Mouse (Mus musculus): Measurements from ENCODE around the gene Lrrc75a. TPM values are rescaled to one million over a fixed set of nuclear protein-coding genes. Genes with fewer than 3 reads are reported as not detected.

Lrrc75a gene
- polyA plus RNA-seq (2014; fragmentation: Nextera tagmentation; extraction: Ambion mirVana) = 12.5 and 12.6 TPM in 2 replicates

GRCm38 (mm10) chr11:62647661-62648590, at the start of gene Lrrc75a:
Lrrc75a (minus strand) TSS chr11:62648523.
- Histone ChIP-seq H3K9me3 (ENCODE audit: control insufficient read depth, low read length) (no peaks in the 10 kb centered on the region), H3K9ac (ENCODE audit: low read length) (peak within 1 kb of the TSS; percentile 86), H3K27ac (ENCODE audit: low read depth, low read length) (peak within 1 kb of the TSS; percentile 44), H3K27me3 (ENCODE audit: control insufficient read depth, insufficient read depth, low read length) (no peaks in the 10 kb centered on the region), H3K4me1 (ENCODE audit: control insufficient read depth, insufficient read depth, low read length) (peaks cover 31% of the 10 kb centered on the region), H3K4me2 (peak within 1 kb of the TSS; percentile 99), H3K4me3 (ENCODE audit: low read depth, low read length) (peak within 1 kb of the TSS; percentile 71), H3K36me3 (ENCODE audit: control insufficient read depth, insufficient read depth, low read length) (no peaks in the 10 kb centered on the region)
- WGBS = under 1% methylated on average over 74 of the region's 86 CpGs
- peak; percentile 94 for DNase-seq (ENCODE audit: low spot score, missing footprints)
- peak; percentile 81 for ATAC-seq (ENCODE audit: low FRiP score)

- WGBS = 93% methylated on average over 8 of the region's 8 CpGs
- H3K4me2 ChIP-seq = no peak overlapping the region
- no peak for ATAC-seq (ENCODE audit: low FRiP score)
These were observed 46.8 kb upstream of the Lrrc75a start for GRCm38 (mm10) chr11:62695126-62695525.

GRCm38 (mm10) chr11:62693299-62694184, 45.2 kb upstream of the Lrrc75a start:
- Histone ChIP-seq H3K27me3 (ENCODE audit: control insufficient read depth, insufficient read depth, low read length) (no peaks in the 10 kb centered on the region), H3K36me3 (ENCODE audit: control insufficient read depth, insufficient read depth, low read length) (no peaks in the 10 kb centered on the region), H3K9me3 (ENCODE audit: control insufficient read depth, low read length) (no peaks in the 10 kb centered on the region), H3K4me3 (ENCODE audit: low read depth, low read length) (no peak overlapping the region), H3K9ac (ENCODE audit: low read length) (no peak overlapping the region), H3K4me1 (ENCODE audit: control insufficient read depth, insufficient read depth, low read length) (no peaks in the 10 kb centered on the region; the same call in 1 of the 2 replicates), H3K27ac (ENCODE audit: low read depth, low read length) (no peak overlapping the region), H3K4me2 (no peak overlapping the region)
- DNase-seq (ENCODE audit: low spot score, missing footprints) (peak; percentile 96), ATAC-seq (ENCODE audit: low FRiP score) (peak; percentile 76; the same call in 1 of the 2 replicates)
- 30% methylated on average over 9 of the region's 11 CpGs for WGBS

More at GRCm38 (mm10) chr11:62695126-62695525, 46.8 kb upstream of the Lrrc75a start:
- H3K36me3 ChIP-seq (ENCODE audit: control insufficient read depth, insufficient read depth, low read length) = no peaks in the 10 kb centered on the region
- no peak overlapping the region for H3K4me3 ChIP-seq (ENCODE audit: low read depth, low read length)
- no peaks in the 10 kb centered on the region for H3K27me3 ChIP-seq (ENCODE audit: control insufficient read depth, insufficient read depth, low read length)
- no peak for DNase-seq (ENCODE audit: low spot score, missing footprints)
- no peaks in the 10 kb centered on the region; the same call in 1 of the 2 replicates for H3K4me1 ChIP-seq (ENCODE audit: control insufficient read depth, insufficient read depth, low read length)
- no peak overlapping the region for H3K9ac ChIP-seq (ENCODE audit: low read length)
- no peak overlapping the region for H3K27ac ChIP-seq (ENCODE audit: low read depth, low read length)
- H3K9me3 ChIP-seq (ENCODE audit: control insufficient read depth, low read length) = no peaks in the 10 kb centered on the region

DNA sequence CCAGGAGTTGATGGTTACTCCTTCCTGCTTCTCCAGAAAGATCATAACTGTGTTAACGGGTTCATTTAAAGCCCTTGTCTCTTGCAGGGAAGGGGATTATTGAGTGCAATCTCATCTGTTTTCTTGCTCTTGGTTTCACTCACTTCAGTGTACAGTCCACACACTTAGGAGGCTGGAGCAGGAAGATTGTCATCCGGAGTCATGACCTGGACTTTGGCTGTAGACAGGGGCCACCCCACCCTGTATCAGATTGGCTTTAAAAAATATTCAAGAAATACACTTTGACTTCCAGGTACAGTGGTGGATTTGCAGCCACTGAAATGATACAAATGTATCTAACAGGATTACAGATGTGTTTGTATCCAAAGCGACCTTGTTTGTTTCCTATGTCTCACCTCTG, 43.3 kb upstream of the Lrrc75a start:
- Histone ChIP-seq H3K9me3 (ENCODE audit: control insufficient read depth, low read length) (no peaks in the 10 kb centered on the region), H3K27me3 (ENCODE audit: control insufficient read depth, insufficient read depth, low read length) (no peaks in the 10 kb centered on the region), H3K4me1 (ENCODE audit: control insufficient read depth, insufficient read depth, low read length) (no peaks in the 10 kb centered on the region; the same call in 1 of the 2 replicates), H3K27ac (ENCODE audit: low read depth, low read length) (no peak overlapping the region), H3K4me3 (ENCODE audit: low read depth, low read length) (no peak overlapping the region), H3K36me3 (ENCODE audit: control insufficient read depth, insufficient read depth, low read length) (no peaks in the 10 kb centered on the region), H3K4me2 (no peak overlapping the region), H3K9ac (ENCODE audit: low read length) (no peak overlapping the region)
- DNase-seq (ENCODE audit: low spot score, missing footprints) = no peak
- no peak for ATAC-seq (ENCODE audit: low FRiP score)
- WGBS = 92% methylated on average over 3 of the region's 3 CpGs

DNA sequence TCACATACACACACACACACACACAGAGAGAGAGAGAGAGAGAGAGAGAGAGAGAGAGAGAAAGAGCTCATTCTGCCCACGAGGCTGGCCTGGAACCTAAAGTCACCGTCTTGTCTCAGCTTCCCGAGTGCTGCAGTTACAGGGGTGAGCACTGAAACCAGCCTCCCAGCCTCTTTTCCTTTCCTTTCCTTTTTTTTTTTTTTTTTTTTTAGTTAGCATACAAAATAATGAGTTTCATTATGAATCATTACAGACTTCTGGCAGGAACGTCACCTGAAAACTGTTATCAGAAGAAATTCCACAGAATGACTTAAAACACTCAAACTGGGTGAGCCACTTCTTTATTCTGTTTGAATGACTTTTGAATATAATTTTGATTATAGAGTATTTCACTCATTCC, 31.6 kb upstream of the Lrrc75a start:
- H3K9me3 ChIP-seq (ENCODE audit: control insufficient read depth, low read length) = no peaks in the 10 kb centered on the region
- no peak overlapping the region for H3K9ac ChIP-seq (ENCODE audit: low read length)
- ATAC-seq (ENCODE audit: low FRiP score) = no peak
- H3K4me2 ChIP-seq = no peak overlapping the region
- no peaks in the 10 kb centered on the region for H3K36me3 ChIP-seq (ENCODE audit: control insufficient read depth, insufficient read depth, low read length)
- no peak for DNase-seq (ENCODE audit: low spot score, missing footprints)
- no peak overlapping the region for H3K4me3 ChIP-seq (ENCODE audit: low read depth, low read length)
- no peaks in the 10 kb centered on the region for H3K4me1 ChIP-seq (ENCODE audit: control insufficient read depth, insufficient read depth, low read length)
- H3K27ac ChIP-seq (ENCODE audit: low read depth, low read length) = no peak overlapping the region
- no peaks in the 10 kb centered on the region for H3K27me3 ChIP-seq (ENCODE audit: control insufficient read depth, insufficient read depth, low read length)
- WGBS = 88% methylated on average over 4 of the region's 4 CpGs

DNA sequence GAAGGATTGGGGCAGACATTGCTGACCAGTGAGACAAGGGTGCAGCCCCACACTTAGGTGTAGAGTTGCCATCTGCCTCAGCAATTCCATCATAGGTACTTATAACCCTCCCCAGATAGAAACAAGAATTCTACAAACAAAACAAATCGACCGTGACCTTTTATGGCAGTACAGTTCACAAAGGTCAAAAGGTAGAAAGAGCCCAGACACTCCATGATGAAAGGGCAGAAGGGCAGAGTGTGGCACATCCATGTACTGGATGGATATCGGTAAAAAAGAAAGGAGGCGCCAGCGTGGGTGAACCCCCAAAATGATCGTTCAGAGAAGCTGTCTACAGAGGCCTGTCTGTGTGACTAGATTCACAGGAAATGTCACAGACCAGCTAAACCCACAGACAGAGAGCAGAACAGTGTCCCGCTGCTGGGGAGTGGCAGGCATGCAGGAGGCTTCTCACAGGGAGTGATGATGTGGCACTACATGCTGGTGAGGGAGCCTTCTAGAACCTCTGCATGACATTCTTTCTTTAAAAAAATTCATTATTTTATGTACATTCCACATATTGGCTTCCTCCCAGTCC, 30.5 kb upstream of the Lrrc75a start:
- H3K27ac ChIP-seq (ENCODE audit: low read depth, low read length) = no peak overlapping the region
- ATAC-seq (ENCODE audit: low FRiP score) (no peak), DNase-seq (ENCODE audit: low spot score, missing footprints) (no peak)
- no peak overlapping the region for H3K9ac ChIP-seq (ENCODE audit: low read length)
- H3K9me3 ChIP-seq (ENCODE audit: control insufficient read depth, low read length) = no peaks in the 10 kb centered on the region
- H3K27me3 ChIP-seq (ENCODE audit: control insufficient read depth, insufficient read depth, low read length) = no peaks in the 10 kb centered on the region
- no peaks in the 10 kb centered on the region for H3K4me1 ChIP-seq (ENCODE audit: control insufficient read depth, insufficient read depth, low read length)
- no peak overlapping the region for H3K4me2 ChIP-seq
- WGBS = 87% methylated on average over 7 of the region's 7 CpGs
- H3K36me3 ChIP-seq (ENCODE audit: control insufficient read depth, insufficient read depth, low read length) = no peaks in the 10 kb centered on the region
- H3K4me3 ChIP-seq (ENCODE audit: low read depth, low read length) = no peak overlapping the region

- Histone ChIP-seq H3K4me1 (ENCODE audit: control insufficient read depth, insufficient read depth, low read length) (no peaks in the 10 kb centered on the region; the same call in 1 of the 2 replicates), H3K27me3 (ENCODE audit: control insufficient read depth, insufficient read depth, low read length) (no peaks in the 10 kb centered on the region), H3K27ac (ENCODE audit: low read depth, low read length) (no peak overlapping the region), H3K4me3 (ENCODE audit: low read depth, low read length) (no peak overlapping the region), H3K36me3 (ENCODE audit: control insufficient read depth, insufficient read depth, low read length) (no peaks in the 10 kb centered on the region), H3K4me2 (no peak overlapping the region), H3K9ac (ENCODE audit: low read length) (no peak overlapping the region), H3K9me3 (ENCODE audit: control insufficient read depth, low read length) (no peaks in the 10 kb centered on the region)
- 90% methylated on average over 4 of the region's 4 CpGs for WGBS
- ATAC-seq (ENCODE audit: low FRiP score) (0 out of 2 replicates have a peak, but pooled peaks have one; percentile 9), DNase-seq (ENCODE audit: low spot score, missing footprints) (no peak)
These were observed 27.9 kb upstream of the Lrrc75a start for GRCm38 (mm10) chr11:62676290-62676596.

DNA sequence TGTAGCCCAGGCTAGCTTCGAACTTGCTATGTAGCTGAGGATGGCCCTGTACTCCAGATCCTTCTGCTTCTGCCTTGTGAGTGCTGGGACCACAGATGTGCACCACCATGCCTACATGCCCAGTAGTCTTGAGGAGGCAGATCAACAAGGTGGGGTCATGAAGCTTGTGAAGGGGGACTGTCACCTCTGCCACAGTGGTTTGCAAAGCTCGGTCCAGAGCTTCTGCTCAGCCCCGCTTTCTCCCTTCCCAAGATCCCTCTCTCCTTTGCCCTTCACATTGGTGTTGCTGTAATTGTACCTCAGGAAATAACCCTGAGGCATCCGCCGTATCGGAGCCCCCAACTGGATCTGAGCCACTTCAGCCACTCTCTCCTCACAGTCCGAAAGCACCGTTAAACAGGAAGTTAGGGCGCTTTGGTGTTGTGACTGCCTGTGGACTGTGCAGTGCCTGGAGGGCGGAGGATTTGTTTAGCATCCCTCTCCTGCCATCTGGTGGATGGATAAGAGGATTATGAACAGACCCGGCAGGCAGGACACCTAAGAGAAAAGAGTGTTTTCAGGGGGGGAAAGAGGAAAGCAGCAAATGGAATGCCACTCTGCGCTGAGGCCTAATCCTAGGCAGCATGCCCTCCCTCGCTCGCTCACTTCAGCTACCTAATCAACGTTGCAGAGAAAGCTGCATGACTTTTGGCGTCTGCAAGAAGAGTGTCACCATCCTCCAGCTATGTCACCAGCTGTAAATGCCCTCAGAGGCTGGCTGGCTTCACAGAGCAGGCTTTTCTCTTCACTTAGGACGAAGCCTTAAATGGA, 27.4 kb upstream of the Lrrc75a start:
- peak; percentile 91 for ATAC-seq (ENCODE audit: low FRiP score)

More for the DNA sequence above, 27.4 kb upstream of the Lrrc75a start:
- peak; percentile 91 for DNase-seq (ENCODE audit: low spot score, missing footprints)
- Histone ChIP-seq H3K36me3 (ENCODE audit: control insufficient read depth, insufficient read depth, low read length) (no peaks in the 10 kb centered on the region), H3K4me2 (peak overlapping the region; percentile 43), H3K9me3 (ENCODE audit: control insufficient read depth, low read length) (no peaks in the 10 kb centered on the region), H3K4me3 (ENCODE audit: low read depth, low read length) (no peak overlapping the region), H3K27ac (ENCODE audit: low read depth, low read length) (no peak overlapping the region), H3K4me1 (ENCODE audit: control insufficient read depth, insufficient read depth, low read length) (no peaks in the 10 kb centered on the region; the same call in 1 of the 2 replicates), H3K27me3 (ENCODE audit: control insufficient read depth, insufficient read depth, low read length) (no peaks in the 10 kb centered on the region), H3K9ac (ENCODE audit: low read length) (peak overlapping the region; percentile 57)
- 20% methylated on average over 17 of the region's 17 CpGs for WGBS
